Mouse (Mus musculus): ENCODE data around the gene Zbtb39. TPM values are rescaled to one million over a fixed set of nuclear protein-coding genes. Genes with fewer than 3 reads are reported as not detected.
A peak's percentile ranks its signal among the peaks of the same experiment; 100 is the strongest.

Gene Zbtb39
- polyA plus RNA-seq, 1 experiment from 2014 or later = 4.0 TPM

- ATAC-seq (ENCODE audit: low FRiP score, low TSS enrichment) = no peak
- H3K36me3 ChIP-seq (ENCODE audit: insufficient read depth, low read length) = no peaks in the 10 kb centered on the region
- 34% methylated on average over 5 of the region's 5 CpGs for WGBS
- H3K4me1 ChIP-seq (ENCODE audit: insufficient read depth, low read length) = peaks cover 4% of the 10 kb centered on the region; the same call in 1 of the 2 replicates
- no peak overlapping the region for H3K4me3 ChIP-seq (ENCODE audit: low read length)
- no peaks in the 10 kb centered on the region for H3K27me3 ChIP-seq (ENCODE audit: insufficient read depth, low read length)
- H3K9me3 ChIP-seq (ENCODE audit: low read length) = no peaks in the 10 kb centered on the region
- H3K9ac ChIP-seq (replicated peaks; ENCODE audit: low read length) = no peak overlapping the region
- H3K27ac ChIP-seq (ENCODE audit: low read length) = no peak overlapping the region
- no peak overlapping the region for H3K4me2 ChIP-seq (replicated peaks; ENCODE audit: low read depth, low read length)
These were observed 4.9 kb upstream of the Zbtb39 start for GRCm38 (mm10) chr10:127734434-127734833.

GRCm38 (mm10) chr10:127736266-127736665, 3.1 kb upstream of the Zbtb39 start:
- H3K36me3 ChIP-seq (ENCODE audit: insufficient read depth, low read length) = no peaks in the 10 kb centered on the region
- H3K27me3 ChIP-seq (ENCODE audit: insufficient read depth, low read length) = no peaks in the 10 kb centered on the region
- no peak overlapping the region for H3K4me2 ChIP-seq (replicated peaks; ENCODE audit: low read depth, low read length)
- WGBS = 60% methylated on average over 2 of the region's 2 CpGs
- peak overlapping the region; percentile 45; the same call in 1 of the 2 replicates for H3K27ac ChIP-seq (ENCODE audit: low read length)
- no peak for ATAC-seq (ENCODE audit: low FRiP score, low TSS enrichment)
- peaks cover 14% of the 10 kb centered on the region for H3K4me1 ChIP-seq (ENCODE audit: insufficient read depth, low read length)
- H3K9ac ChIP-seq (replicated peaks; ENCODE audit: low read length) = no peak overlapping the region
- H3K9me3 ChIP-seq (ENCODE audit: low read length) = no peaks in the 10 kb centered on the region
- H3K4me3 ChIP-seq (ENCODE audit: low read length) = no peak overlapping the region

- no peak overlapping the region for H3K4me3 ChIP-seq (ENCODE audit: low read length)
- 68% methylated on average over 4 of the region's 4 CpGs for WGBS
- ATAC-seq (ENCODE audit: low FRiP score, low TSS enrichment) = no peak
- H3K4me2 ChIP-seq (replicated peaks; ENCODE audit: low read depth, low read length) = no peak overlapping the region
- peaks cover 5% of the 10 kb centered on the region for H3K36me3 ChIP-seq (ENCODE audit: insufficient read depth, low read length)
- H3K27ac ChIP-seq (ENCODE audit: low read length) = no peak overlapping the region
- no peaks in the 10 kb centered on the region for H3K9me3 ChIP-seq (ENCODE audit: low read length)
- no peak overlapping the region for H3K9ac ChIP-seq (replicated peaks; ENCODE audit: low read length)
- no peaks in the 10 kb centered on the region for H3K27me3 ChIP-seq (ENCODE audit: insufficient read depth, low read length)
- peaks cover 14% of the 10 kb centered on the region for H3K4me1 ChIP-seq (ENCODE audit: insufficient read depth, low read length)
These were observed 2.4 kb upstream of the Zbtb39 start for GRCm38 (mm10) chr10:127736916-127737315.

GRCm38 (mm10) chr10:127737552-127737951, 1.8 kb upstream of the Zbtb39 start:
- Histone ChIP-seq H3K4me2 (replicated peaks; ENCODE audit: low read depth, low read length) (no peak overlapping the region), H3K27me3 (ENCODE audit: insufficient read depth, low read length) (no peaks in the 10 kb centered on the region), H3K36me3 (ENCODE audit: insufficient read depth, low read length) (peaks cover 12% of the 10 kb centered on the region), H3K9ac (replicated peaks; ENCODE audit: low read length) (no peak overlapping the region), H3K4me1 (ENCODE audit: insufficient read depth, low read length) (peaks cover 14% of the 10 kb centered on the region), H3K9me3 (ENCODE audit: low read length) (no peaks in the 10 kb centered on the region), H3K27ac (ENCODE audit: low read length) (no peak overlapping the region), H3K4me3 (ENCODE audit: low read length) (no peak overlapping the region)
- WGBS = 21% methylated on average over 2 of the region's 2 CpGs
- no peak for ATAC-seq (ENCODE audit: low FRiP score, low TSS enrichment)

- H3K27me3 ChIP-seq (ENCODE audit: insufficient read depth, low read length) = no peaks in the 10 kb centered on the region
- no peaks in the 10 kb centered on the region for H3K9me3 ChIP-seq (ENCODE audit: low read length)
- 35% methylated on average over 13 of the region's 13 CpGs for WGBS
- peaks cover 20% of the 10 kb centered on the region for H3K36me3 ChIP-seq (ENCODE audit: insufficient read depth, low read length)
- H3K4me1 ChIP-seq (ENCODE audit: insufficient read depth, low read length) = peaks cover 14% of the 10 kb centered on the region
- no peak overlapping the region for H3K4me3 ChIP-seq (ENCODE audit: low read length)
- ATAC-seq (ENCODE audit: low FRiP score, low TSS enrichment) = peak; percentile 21
- H3K9ac ChIP-seq (replicated peaks; ENCODE audit: low read length) = peak overlapping the region; percentile 5; the same call in 1 of the 2 replicates
- H3K27ac ChIP-seq (ENCODE audit: low read length) = peak overlapping the region; percentile 91
- H3K4me2 ChIP-seq (replicated peaks; ENCODE audit: low read depth, low read length) = peak overlapping the region; percentile 81
These were observed 1.0 kb upstream of the Zbtb39 start for GRCm38 (mm10) chr10:127738151-127738882.

GRCm38 (mm10) chr10:127739661-127740161, 373 bp downstream of the Zbtb39 start:
- WGBS = under 1% methylated on average over 47 of the region's 55 CpGs
- H3K27me3 ChIP-seq (ENCODE audit: insufficient read depth, low read length) = no peaks in the 10 kb centered on the region
- H3K9me3 ChIP-seq (ENCODE audit: low read length) = no peaks in the 10 kb centered on the region
- H3K4me1 ChIP-seq (ENCODE audit: insufficient read depth, low read length) = peaks cover 14% of the 10 kb centered on the region
- ATAC-seq (ENCODE audit: low FRiP score, low TSS enrichment) = peak; percentile 60
- peak overlapping the region; percentile 97 for H3K9ac ChIP-seq (replicated peaks; ENCODE audit: low read length)
- H3K4me2 ChIP-seq (replicated peaks; ENCODE audit: low read depth, low read length) = peak overlapping the region; percentile 81
- H3K36me3 ChIP-seq (ENCODE audit: insufficient read depth, low read length) = peaks cover 33% of the 10 kb centered on the region
- peak overlapping the region; percentile 88 for H3K4me3 ChIP-seq (ENCODE audit: low read length)
- H3K27ac ChIP-seq (ENCODE audit: low read length) = peak overlapping the region; percentile 91

- Histone ChIP-seq H3K27me3 (ENCODE audit: insufficient read depth, low read length) (no peaks in the 10 kb centered on the region), H3K9ac (replicated peaks; ENCODE audit: low read length) (no peak overlapping the region), H3K27ac (ENCODE audit: low read length) (no peak overlapping the region), H3K4me1 (ENCODE audit: insufficient read depth, low read length) (peaks cover 34% of the 10 kb centered on the region), H3K4me3 (ENCODE audit: low read length) (no peak overlapping the region), H3K4me2 (replicated peaks; ENCODE audit: low read depth, low read length) (no peak overlapping the region), H3K9me3 (ENCODE audit: low read length) (no peaks in the 10 kb centered on the region), H3K36me3 (ENCODE audit: insufficient read depth, low read length) (peaks cover 57% of the 10 kb centered on the region)
- 65% methylated on average over 5 of the region's 5 CpGs for WGBS
- no peak for ATAC-seq (ENCODE audit: low FRiP score, low TSS enrichment)
These were observed 5.3 kb downstream of the Zbtb39 start for GRCm38 (mm10) chr10:127744661-127745060.

- Histone ChIP-seq H3K4me1 (ENCODE audit: insufficient read depth, low read length) (peaks cover 34% of the 10 kb centered on the region), H3K36me3 (ENCODE audit: insufficient read depth, low read length) (peaks cover 57% of the 10 kb centered on the region), H3K9ac (replicated peaks; ENCODE audit: low read length) (no peak overlapping the region), H3K9me3 (ENCODE audit: low read length) (no peaks in the 10 kb centered on the region), H3K4me3 (ENCODE audit: low read length) (no peak overlapping the region), H3K4me2 (replicated peaks; ENCODE audit: low read depth, low read length) (no peak overlapping the region), H3K27me3 (ENCODE audit: insufficient read depth, low read length) (no peaks in the 10 kb centered on the region), H3K27ac (ENCODE audit: low read length) (no peak overlapping the region)
- WGBS = 66% methylated on average over 5 of the region's 5 CpGs
- no peak for ATAC-seq (ENCODE audit: low FRiP score, low TSS enrichment)
These were observed 6.5 kb downstream of the Zbtb39 start for GRCm38 (mm10) chr10:127745886-127746285.

GRCm38 (mm10) chr10:127747254-127747653, 7.9 kb downstream of the Zbtb39 start:
- 81% methylated on average over 8 of the region's 8 CpGs for WGBS
- H3K9me3 ChIP-seq (ENCODE audit: low read length) = no peaks in the 10 kb centered on the region
- H3K9ac ChIP-seq (replicated peaks; ENCODE audit: low read length) = 0 out of 2 replicates have a peak overlapping the region, but pooled peaks have one; percentile 30
- H3K4me1 ChIP-seq (ENCODE audit: insufficient read depth, low read length) = peaks cover 39% of the 10 kb centered on the region
- no peak for ATAC-seq (ENCODE audit: low FRiP score, low TSS enrichment)
- peaks cover 48% of the 10 kb centered on the region for H3K36me3 ChIP-seq (ENCODE audit: insufficient read depth, low read length)
- no peak overlapping the region for H3K4me2 ChIP-seq (replicated peaks; ENCODE audit: low read depth, low read length)
- no peak overlapping the region for H3K4me3 ChIP-seq (ENCODE audit: low read length)
- no peaks in the 10 kb centered on the region for H3K27me3 ChIP-seq (ENCODE audit: insufficient read depth, low read length)
- peak overlapping the region; percentile 72 for H3K27ac ChIP-seq (ENCODE audit: low read length)
